Mouse (Mus musculus): ENCODE results near the gene Ndufs4.

DNA sequence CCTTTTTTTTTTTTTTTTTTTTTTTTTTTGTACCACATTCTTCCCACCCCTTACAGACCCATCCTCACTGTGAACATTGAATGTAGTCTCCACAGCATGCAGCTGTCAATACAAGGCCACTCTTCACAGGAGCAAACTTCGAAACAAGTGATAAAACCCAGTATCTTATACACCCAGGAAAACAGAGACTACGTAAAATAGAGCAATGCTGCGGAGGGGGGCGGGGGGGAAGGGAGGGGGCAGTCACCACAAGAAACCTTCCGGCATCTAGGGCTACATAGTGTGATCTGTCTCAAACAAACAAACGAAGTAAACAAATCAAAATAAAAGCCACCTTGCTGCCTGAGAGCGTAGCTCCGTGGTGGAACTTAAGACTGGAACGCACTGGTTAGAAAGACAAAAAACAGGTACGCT is 977 bp downstream of the Ndufs4 start:
- TF ChIP-seq GATA1 (IDR thresholded peaks at IDR 0.05; ENCODE audit: low read length) (no peak), TAL1 (IDR thresholded peaks at IDR 0.05; ENCODE audit: low read length) (no peak)

Measured in erythroblast, embryonic 14.5 days (primary cell).